Mouse (Mus musculus) ES-E14 (cell line): ENCODE data around the gene Sh3glb2.

Source experiments
- CHD2 ChIP-seq: IDR thresholded peaks from 2 replicates; pipeline ENCODE4 v1.6.1; 2014; ENCODE audit warnings: mild to moderate bottlenecking, low read depth, low read length, inconsistent platforms
- HCFC1 ChIP-seq: IDR thresholded peaks from 2 replicates; pipeline ENCODE4 v1.6.1; 2012; ENCODE audit warnings: low read length, inconsistent platforms, borderline replicate concordance; ENCODE audit not compliant: insufficient read depth
- MAFK ChIP-seq: IDR thresholded peaks from 2 replicates; pipeline ENCODE4 v1.6.1; 2014; ENCODE audit warnings: mild to moderate bottlenecking, low read depth, low read length, inconsistent platforms; ENCODE audit not compliant: insufficient read depth
- ZC3H11A ChIP-seq: IDR thresholded peaks from 2 replicates; pipeline ENCODE4 v1.6.1; 2012; ENCODE audit warnings: low read depth, mild to moderate bottlenecking, inconsistent platforms, low read length, borderline replicate concordance

DNA sequence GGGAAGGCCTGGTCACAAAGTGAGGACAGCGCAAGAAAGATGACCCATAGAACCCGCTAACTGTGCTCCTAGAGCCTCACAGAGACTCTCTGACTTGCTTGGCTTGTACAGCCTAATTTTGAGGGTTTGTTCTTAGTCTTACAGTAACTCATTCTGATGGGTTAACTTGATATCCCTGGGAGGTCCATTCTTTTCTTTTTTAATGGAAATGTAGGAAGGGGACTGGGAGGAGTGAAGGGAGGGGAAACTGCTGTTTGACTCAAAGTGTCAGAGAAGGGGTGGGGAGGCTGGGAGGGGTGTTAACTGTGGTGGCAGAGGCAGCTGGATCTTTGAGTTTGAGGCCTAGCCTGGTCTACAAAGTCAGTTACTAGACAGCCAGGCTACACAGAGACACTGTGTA lies 23.8 kb downstream of the Sh3glb2 start:
- TF ChIP-seq HCFC1 = no peak
- no peak for TF ChIP-seq MAFK
- no peak for TF ChIP-seq CHD2
- TF ChIP-seq ZC3H11A = no peak
